Mouse (Mus musculus) left cerebral cortex, adult 18-20 months (tissue): ENCODE data around the gene Man2b1. TPM values are rescaled to one million over a fixed set of nuclear protein-coding genes. Genes with fewer than 3 reads are reported as not detected.
"Not testable (repeated sequence)": the region's sequence is repeated elsewhere in the genome, so short reads cannot be mapped to it uniquely, and the experiment has no call there.

ENCODE experiments used
- DNase-seq, 2 experiments: peaks; one replicate each; pipeline ENCODE4 v3.0.0; 2021 to 2022; ENCODE audit warnings: low spot score in 2 of 2, mixed read lengths in 1 of 2
- total RNA-seq, 2 experiments: library from RNA; stranded (reverse); gene quantifications; 2 replicates each; pipeline ENCODE4 v1.2.3; 2021

The Man2b1 gene
- total RNA-seq, 2 experiments from 2014 or later: 30.8 to 36.9 TPM

GRCm38 (mm10) chr8:85072364-85072929 is 10.6 kb upstream of the Man2b1 start:
- DNase-seq: peak in 1 of 2 experiments; percentile 40

- no peak for DNase-seq
These were observed 9.9 kb upstream of the Man2b1 start for GRCm38 (mm10) chr8:85073041-85073612.

- DNase-seq: no peak
These were observed 8.9 kb upstream of the Man2b1 start for GRCm38 (mm10) chr8:85074167-85074566.

GRCm38 (mm10) chr8:85074617-85075016 is 8.5 kb upstream of the Man2b1 start:
- no peak for DNase-seq

- peak in 1 of 2 experiments; percentile 44 for DNase-seq
These were observed 7.1 kb upstream of the Man2b1 start for GRCm38 (mm10) chr8:85076001-85076400.

GRCm38 (mm10) chr8:85076993-85077392 is 6.1 kb upstream of the Man2b1 start:
- peak; percentile 81 to 84 for DNase-seq

- DNase-seq: peak in 1 of 2 experiments; percentile 34
These were observed 2.9 kb upstream of the Man2b1 start for GRCm38 (mm10) chr8:85080214-85080531.

GRCm38 (mm10) chr8:85080532-85081215 is 2.4 kb upstream of the Man2b1 start, which contains the start of gene Wdr83os:
Gene Wdr83os (plus strand): TSS chr8:85080740.
- peak; percentile 43 to 59 for DNase-seq

- DNase-seq: no peak
These were observed 1.9 kb upstream of the Man2b1 start, which contains the start of gene Wdr83 for GRCm38 (mm10) chr8:85081216-85081555. Gene Wdr83 (minus strand): TSS chr8:85081306.

GRCm38 (mm10) chr8:85082169-85082568 is 901 bp upstream of the Man2b1 start:
- DNase-seq: not testable (repeated sequence)

- no peak for DNase-seq
These were observed 1.6 kb downstream of the Man2b1 start for GRCm38 (mm10) chr8:85084633-85085032.

- DNase-seq: no peak
These were observed 3.2 kb downstream of the Man2b1 start for GRCm38 (mm10) chr8:85086238-85086637.

- no peak for DNase-seq
These were observed 5.7 kb downstream of the Man2b1 start for GRCm38 (mm10) chr8:85088771-85089170.

GRCm38 (mm10) chr8:85090856-85091255 is 7.8 kb downstream of the Man2b1 start:
- DNase-seq: no peak

GRCm38 (mm10) chr8:85091526-85092090 is 8.5 kb downstream of the Man2b1 start:
- no peak for DNase-seq

GRCm38 (mm10) chr8:85095051-85095450 is 12.0 kb downstream of the Man2b1 start:
- DNase-seq: no peak

GRCm38 (mm10) chr8:85095566-85095965 is 12.5 kb downstream of the Man2b1 start:
- DNase-seq: no peak

GRCm38 (mm10) chr8:85096196-85096595 is 13.1 kb downstream of the Man2b1 start:
- no peak for DNase-seq

- DNase-seq: no peak
These were observed 13.8 kb downstream of the Man2b1 start for GRCm38 (mm10) chr8:85096850-85097249.

- no peak for DNase-seq
These were observed 17.1 kb downstream of the Man2b1 start for GRCm38 (mm10) chr8:85100076-85100665.

GRCm38 (mm10) chr8:85113241-85113640 is 30.2 kb downstream of the Man2b1 start:
- DNase-seq: no peak

- no peak for DNase-seq
These were observed 32.4 kb downstream of the Man2b1 start for GRCm38 (mm10) chr8:85115501-85115900.
